In the genomic region with DNA sequence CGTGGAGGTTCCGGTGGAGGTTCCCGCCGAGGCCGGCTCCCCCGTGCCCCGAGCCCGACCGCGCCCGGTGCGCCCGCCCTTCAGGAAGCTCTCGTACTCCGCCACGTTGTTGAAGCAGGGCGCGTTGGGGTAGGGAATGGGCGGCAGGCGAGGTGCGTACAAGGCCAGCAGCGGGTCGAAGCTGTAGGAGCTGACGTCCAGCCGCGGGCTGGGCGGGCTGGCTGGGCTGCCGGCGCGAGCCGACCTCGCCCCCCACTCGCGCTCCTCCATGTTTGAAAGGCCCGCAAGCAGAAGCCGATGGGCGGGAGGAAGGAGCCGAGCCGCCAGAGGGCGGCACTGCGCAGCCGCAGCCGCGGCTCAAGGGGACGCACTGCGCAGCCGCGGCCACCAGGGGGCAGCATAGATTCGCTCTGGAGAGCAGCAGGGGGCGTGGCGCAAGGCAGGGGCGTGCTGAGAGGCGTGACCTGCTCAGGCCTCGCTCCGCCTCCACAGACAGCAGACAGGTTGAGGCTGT, we compare ENCODE assay signal across 8 mouse cellular contexts. TPM values are rescaled to one million over a fixed set of nuclear protein-coding genes. Genes with fewer than 3 reads are reported as not detected.
DNase-seq lines count a peak whose midpoint lies in the region; ATAC-seq and TF ChIP-seq lines count a peak whose summit lies in the region.

A gene (minus strand): TSS at position 293 of the 514 bp plus-strand sequence.

- peak; percentile 98 for DNase-seq in CD4-positive, CD25-positive, alpha-beta regulatory T cell, adult 2 months (ENCODE audit: low read depth, low spot score)
- peak; percentile 79 for DNase-seq in fibroblast of lung, adult 2 months (ENCODE audit: low read depth)
- peak; percentile 95 to 98 for DNase-seq in kidney, postnatal 25 days
- peak; percentile 81 to 86 (median 84) for DNase-seq in liver, embryonic 14.5 days (ENCODE audit: low read depth in 3 of 3, low spot score in 3 of 3)
- peak; percentile 97 for DNase-seq in neural tube, embryonic 11.5 days (ENCODE audit: low spot score)
- peak; percentile 98 for DNase-seq in stomach, postnatal 0 days (ENCODE audit: low spot score)

- H3K27ac ChIP-seq in brown adipose tissue, adult 24 weeks (replicated peaks; ENCODE audit: low read depth, low read length): peak within 1 kb of the TSS; percentile 50; the same call in 1 of the 2 replicates
- H3K27ac ChIP-seq in heart, embryonic 15.5 days: peak within 1 kb of the TSS; percentile 78
- no peak within 1 kb of the TSS for H3K27ac ChIP-seq in liver, embryonic 14.5 days
- no peak within 1 kb of the TSS for H3K27ac ChIP-seq in neural tube, embryonic 11.5 days (ENCODE audit: low read depth, low read length)
- H3K27ac ChIP-seq in stomach, postnatal 0 days (replicated peaks): peak within 1 kb of the TSS; percentile 30; the same call in 1 of the 2 replicates

- ATAC-seq in heart, embryonic 15.5 days (replicated peaks; ENCODE audit: insufficient number of reproducible peaks, insufficient read depth, low FRiP score, low read depth): peak; percentile 89
- peak; percentile 92 for ATAC-seq in liver, embryonic 14.5 days (ENCODE audit: insufficient read depth)
- peak; percentile 87 for ATAC-seq in neural tube, embryonic 11.5 days (ENCODE audit: insufficient read depth, low FRiP score, low TSS enrichment)
- peak; percentile 93 for ATAC-seq in stomach, postnatal 0 days (ENCODE audit: low FRiP score, low TSS enrichment)

- TF ChIP-seq CTCF in liver, embryonic 14.5 days (IDR thresholded peaks at IDR 0.05; ENCODE audit: low read depth): peak; percentile 98
- TF ChIP-seq CTCF in stomach, postnatal 0 days (IDR thresholded peaks at IDR 0.05; ENCODE audit: low read depth): peak; percentile 100

- WGBS in heart, embryonic 15.5 days: under 1% methylated on average over 55 of the region's 55 CpGs
- under 1% methylated on average over 55 of the region's 55 CpGs for WGBS in liver, embryonic 14.5 days (ENCODE audit: insufficient replicate concordance)
- under 1% methylated on average over 53 of the region's 55 CpGs for WGBS in neural tube, embryonic 11.5 days
- WGBS in stomach, postnatal 0 days: under 1% methylated on average over 34 of the region's 55 CpGs

- TF ChIP-seq EP300 in liver, embryonic 14.5 days (IDR thresholded peaks at IDR 0.05; ENCODE audit: low read depth): no peak
- no peak for TF ChIP-seq EP300 in stomach, postnatal 0 days (optimal IDR thresholded peaks at IDR 0.05)

- no peaks in the 10 kb centered on the region for H3K27me3 ChIP-seq in heart, embryonic 15.5 days
- no peaks in the 10 kb centered on the region for H3K27me3 ChIP-seq in liver, embryonic 14.5 days (ENCODE audit: control insufficient read depth, insufficient read depth, low read length)
- no peaks in the 10 kb centered on the region for H3K27me3 ChIP-seq in neural tube, embryonic 11.5 days (ENCODE audit: control insufficient read depth, insufficient read depth, low read length)
- H3K27me3 ChIP-seq in stomach, postnatal 0 days (ENCODE audit: control insufficient read depth, insufficient read depth, low read length): no peaks in the 10 kb centered on the region

- no peaks in the 10 kb centered on the region for H3K9me3 ChIP-seq in heart, embryonic 15.5 days (replicated peaks)
- no peaks in the 10 kb centered on the region for H3K9me3 ChIP-seq in liver, embryonic 14.5 days (ENCODE audit: control insufficient read depth, low read length)
- no peaks in the 10 kb centered on the region for H3K9me3 ChIP-seq in neural tube, embryonic 11.5 days (ENCODE audit: control insufficient read depth, low read length)
- no peaks in the 10 kb centered on the region for H3K9me3 ChIP-seq in stomach, postnatal 0 days (ENCODE audit: control insufficient read depth, low read length)

- H3K4me2 ChIP-seq in heart, embryonic 15.5 days: peak within 1 kb of the TSS; percentile 88
- peak within 1 kb of the TSS; percentile 99 for H3K4me2 ChIP-seq in liver, embryonic 14.5 days (ENCODE audit: low read depth)
- peak within 1 kb of the TSS; percentile 72 for H3K4me2 ChIP-seq in neural tube, embryonic 11.5 days (ENCODE audit: low read depth)
- peak within 1 kb of the TSS; percentile 97 for H3K4me2 ChIP-seq in stomach, postnatal 0 days (replicated peaks; ENCODE audit: low read depth)

- H3K36me3 ChIP-seq in heart, embryonic 15.5 days: peaks cover 10% of the 10 kb centered on the region
- H3K36me3 ChIP-seq in liver, embryonic 14.5 days (replicated peaks; ENCODE audit: control insufficient read depth, insufficient read depth, low read depth): peaks cover 5% of the 10 kb centered on the region
- no peaks in the 10 kb centered on the region for H3K36me3 ChIP-seq in neural tube, embryonic 11.5 days (ENCODE audit: control insufficient read depth, insufficient read depth, low read length)
- H3K36me3 ChIP-seq in stomach, postnatal 0 days (ENCODE audit: control insufficient read depth, insufficient read depth, low read length): peaks cover 2% of the 10 kb centered on the region; the same call in 1 of the 2 replicates

- H3K9ac ChIP-seq in heart, embryonic 15.5 days: peak within 1 kb of the TSS; percentile 90
- H3K9ac ChIP-seq in liver, embryonic 14.5 days (replicated peaks): peak within 1 kb of the TSS; percentile 79
- peak within 1 kb of the TSS; percentile 81 for H3K9ac ChIP-seq in neural tube, embryonic 11.5 days (ENCODE audit: low read length)
- peak within 1 kb of the TSS; percentile 84 for H3K9ac ChIP-seq in stomach, postnatal 0 days (ENCODE audit: low read length)

- H3K4me1 ChIP-seq in brown adipose tissue, adult 24 weeks (ENCODE audit: control insufficient read depth, insufficient read depth, insufficient read length, low read length): peaks cover 3% of the 10 kb centered on the region; the same call in 1 of the 2 replicates
- peaks cover 13% of the 10 kb centered on the region for H3K4me1 ChIP-seq in heart, embryonic 15.5 days (replicated peaks)
- peaks cover 5 to 8% of the 10 kb centered on the region in 2 experiments for H3K4me1 ChIP-seq in liver, embryonic 14.5 days (replicated peaks; ENCODE audit: control insufficient read depth in 2 of 2, insufficient read depth in 2 of 2, low read length in 1 of 2)
- H3K4me1 ChIP-seq in neural tube, embryonic 11.5 days (ENCODE audit: control insufficient read depth, insufficient read depth, low read length): peaks cover 11% of the 10 kb centered on the region
- H3K4me1 ChIP-seq in stomach, postnatal 0 days (replicated peaks; ENCODE audit: control insufficient read depth, insufficient read depth): no peaks in the 10 kb centered on the region

- peak within 1 kb of the TSS; percentile 94 for H3K4me3 ChIP-seq in brown adipose tissue, adult 24 weeks (ENCODE audit: insufficient read depth, low read depth, low read length)
- peak within 1 kb of the TSS; percentile 95 for H3K4me3 ChIP-seq in heart, embryonic 15.5 days
- H3K4me3 ChIP-seq in liver, embryonic 14.5 days (ENCODE audit: insufficient read depth in 1 of 2, low read depth in 2 of 2, low read length in 2 of 2): peak within 1 kb of the TSS; percentile 81 to 96
- H3K4me3 ChIP-seq in neural tube, embryonic 11.5 days (ENCODE audit: low read depth, low read length): peak within 1 kb of the TSS; percentile 86
- H3K4me3 ChIP-seq in stomach, postnatal 0 days (ENCODE audit: low read depth, low read length): peak within 1 kb of the TSS; percentile 87

RNA-seq across cellular contexts. Expression of the gene that starts here (rescaled TPM):
- polyA plus RNA-seq in brown adipose tissue, adult 24 weeks (2012; ENCODE audit: insufficient read depth, insufficient read length, missing spikeins): 1.9 and 2.2 TPM in 2 replicates
- 5.4 and 5.5 TPM in 2 replicates for polyA plus RNA-seq in heart, embryonic 15.5 days (2015; fragmentation: Nextera tagmentation; extraction: Ambion mirVana)
- polyA plus RNA-seq in liver, embryonic 14.5 days (2012; rRNA removed): 2.5 and 2.6 TPM in 2 replicates
- polyA plus RNA-seq in liver, embryonic 14.5 days (2014; fragmentation: Nextera tagmentation; extraction: Ambion mirVana): 3.4 TPM in 2 replicates
- polyA plus RNA-seq in neural tube, embryonic 11.5 days (2014; fragmentation: Nextera tagmentation; extraction: Ambion mirVana): 11.3 and 11.5 TPM in 2 replicates
- 3.5 and 3.6 TPM in 2 replicates for polyA plus RNA-seq in stomach, postnatal 0 days (2015; fragmentation: Nextera tagmentation; extraction: Ambion mirVana)

Comparison
In these comparisons a context has a peak if more than half of its experiments do, and no peak if none do; other contexts are left out.
1. H3K27ac ChIP-seq: peak in brown adipose tissue, adult 24 weeks (single experiment), heart, embryonic 15.5 days (single experiment) and stomach, postnatal 0 days (single experiment); none in liver, embryonic 14.5 days (single experiment) and neural tube, embryonic 11.5 days (single experiment).
2. Peak in every context shown above with its lines, with median percentiles within 50 percentile points of each other: DNase-seq, H3K4me3 ChIP-seq, ATAC-seq, H3K4me2 ChIP-seq and H3K9ac ChIP-seq.